Mouse (Mus musculus) CH12.LX (cell line): ENCODE data around the gene Ppef2. TPM values are rescaled to one million over a fixed set of nuclear protein-coding genes. Genes with fewer than 3 reads are reported as not detected.

Source experiments
- DNase-seq: peaks from one replicate; pipeline ENCODE4 v3.0.0-alpha.2; 2013; ENCODE audit errors: extremely low read depth
- H3K27ac ChIP-seq: 2 replicates; pipeline ENCODE4 v1.5.1; 2012; ENCODE audit warnings: low read depth, mild to moderate bottlenecking, control low read depth, moderate library complexity; ENCODE audit not compliant: insufficient read depth
- H3K27me3 ChIP-seq: replicated peaks from 2 replicates; pipeline ENCODE3; 2012; ENCODE audit warnings: inconsistent platforms
- H3K36me3 ChIP-seq, 2 experiments: replicated peaks in 1 of 2; 2 replicates each; pipeline versions ENCODE3 to v1.6.1; 2012; ENCODE audit warnings: inconsistent platforms in 1 of 2, low read length in 1 of 2, mild to moderate bottlenecking in 1 of 2, mixed read lengths in 1 of 2, moderate library complexity in 1 of 2; ENCODE audit not compliant: control insufficient read depth in 1 of 2, insufficient read depth in 1 of 2
- H3K4me1 ChIP-seq, 2 experiments: 2 replicates each; pipeline ENCODE4 v1.6.1; 2012; ENCODE audit warnings: inconsistent platforms in 1 of 2, moderate library complexity in 1 of 2; ENCODE audit not compliant: insufficient read depth in 2 of 2, control insufficient read depth in 1 of 2
- H3K4me2 ChIP-seq: 2 replicates; pipeline ENCODE4 v1.6.1; 2012; ENCODE audit warnings: low read depth, mild to moderate bottlenecking, control low read depth; ENCODE audit not compliant: poor library complexity, insufficient read depth, severe bottlenecking
- H3K4me3 ChIP-seq, 3 experiments: fragments of 150-350 bp in 1 of 3; sonication (generic) in 1 of 3; replicated peaks in 1 of 3; 2 replicates each; pipeline versions ENCODE3 to v1.5.1; 2011 to 2012; ENCODE audit warnings: low read depth in 2 of 3, low read length in 2 of 3, mild to moderate bottlenecking in 2 of 3, moderate library complexity in 2 of 3, control low read depth in 1 of 3, improper control_type of control experiment in 1 of 3, inconsistent platforms in 1 of 3, mixed read lengths in 1 of 3; ENCODE audit not compliant: poor library complexity in 1 of 3
- H3K79me2 ChIP-seq: replicated peaks from 2 replicates; pipeline ENCODE4 v1.6.1; 2012; ENCODE audit warnings: mild to moderate bottlenecking, moderate library complexity; ENCODE audit not compliant: control insufficient read depth, poor library complexity, insufficient read depth, severe bottlenecking; ENCODE audit errors: extremely low read depth
- H3K9ac ChIP-seq: 2 replicates; pipeline ENCODE4 v1.6.1; 2012; ENCODE audit warnings: low read depth, mild to moderate bottlenecking, control low read depth, moderate library complexity; ENCODE audit not compliant: insufficient read depth
- H3K9me3 ChIP-seq: replicated peaks from 2 replicates; pipeline ENCODE3; 2012; ENCODE audit warnings: low read length, inconsistent platforms, mixed read lengths
- CHD1 ChIP-seq: IDR thresholded peaks from 2 replicates; pipeline ENCODE4 v1.6.1; 2012; ENCODE audit warnings: low read depth, low read length, improper control_type of control experiment, inconsistent platforms
- CTCF ChIP-seq, 2 experiments: IDR thresholded peaks in 1 of 2; conservative IDR thresholded peaks in 1 of 2; 2 replicates each; pipeline ENCODE4 v1.5.1; 2011 to 2012; ENCODE audit warnings: low read depth in 2 of 2, low read length in 2 of 2, improper control_type of control experiment in 1 of 2, inconsistent platforms in 1 of 2, mild to moderate bottlenecking in 1 of 2, moderate library complexity in 1 of 2
- ELF1 ChIP-seq: IDR thresholded peaks from 2 replicates; pipeline ENCODE4 v1.6.1; 2014; ENCODE audit warnings: low read depth, mild to moderate bottlenecking, inconsistent platforms, low read length, improper control_type of control experiment
- IRF4 ChIP-seq: IDR thresholded peaks from 2 replicates; pipeline ENCODE4 v1.6.1; 2014; ENCODE audit warnings: low read depth, mild to moderate bottlenecking, inconsistent platforms, low read length, improper control_type of control experiment
- JUN ChIP-seq: IDR thresholded peaks from 2 replicates; pipeline ENCODE4 v1.6.1; 2011; ENCODE audit warnings: low read depth, mild to moderate bottlenecking, low read length, improper control_type of control experiment, moderate library complexity; ENCODE audit not compliant: insufficient read depth
- NELFE ChIP-seq: IDR thresholded peaks from 2 replicates; pipeline ENCODE4 v1.6.1; 2011; ENCODE audit warnings: low read depth, low read length, improper control_type of control experiment
- NRF1 ChIP-seq: IDR thresholded peaks from 2 replicates; pipeline ENCODE4 v1.6.1; 2014; ENCODE audit warnings: low read depth, mild to moderate bottlenecking, inconsistent platforms, low read length, improper control_type of control experiment, moderate library complexity
- POLR2A ChIP-seq: IDR thresholded peaks from 2 replicates; pipeline ENCODE4 v1.6.1; 2011; ENCODE audit warnings: low read depth, mild to moderate bottlenecking, improper control_type of control experiment, low read length
- RAD21 ChIP-seq: IDR thresholded peaks from 2 replicates; pipeline ENCODE4 v1.6.1; 2011; ENCODE audit warnings: low read depth, mild to moderate bottlenecking, low read length, improper control_type of control experiment, moderate library complexity
- RCOR1 ChIP-seq: conservative IDR thresholded peaks from 2 replicates; pipeline ENCODE4 v1.6.1; 2012; ENCODE audit warnings: low read depth, mild to moderate bottlenecking, inconsistent platforms, low read length, improper control_type of control experiment
- SIN3A ChIP-seq: IDR thresholded peaks from 2 replicates; pipeline ENCODE4 v1.6.1; 2012; ENCODE audit warnings: low read length, improper control_type of control experiment, inconsistent platforms
- SMC3 ChIP-seq: IDR thresholded peaks from 2 replicates; pipeline ENCODE4 v1.6.1; 2011; ENCODE audit warnings: low read depth, low read length, improper control_type of control experiment
- TBP ChIP-seq: conservative IDR thresholded peaks from 2 replicates; pipeline ENCODE4 v1.6.1; 2011; ENCODE audit warnings: low read depth, low read length, improper control_type of control experiment
- TCF12 ChIP-seq: IDR thresholded peaks from 2 replicates; pipeline ENCODE4 v1.6.1; 2014; ENCODE audit warnings: low read depth, mild to moderate bottlenecking, inconsistent platforms, low read length, improper control_type of control experiment
- UBTF ChIP-seq: IDR thresholded peaks from 2 replicates; pipeline ENCODE4 v1.6.1; 2012; ENCODE audit warnings: low read depth, mild to moderate bottlenecking, inconsistent platforms, low read length, improper control_type of control experiment, moderate library complexity
- USF1 ChIP-seq: IDR thresholded peaks from 2 replicates; pipeline ENCODE4 v1.6.1; 2014; ENCODE audit warnings: low read depth, mild to moderate bottlenecking, inconsistent platforms, low read length, improper control_type of control experiment
- ZC3H11A ChIP-seq: IDR thresholded peaks from 2 replicates; pipeline ENCODE4 v1.6.1; 2012; ENCODE audit warnings: low read depth, mild to moderate bottlenecking, inconsistent platforms, low read length, improper control_type of control experiment
- ZNF384 ChIP-seq: IDR thresholded peaks from 2 replicates; pipeline ENCODE4 v1.6.1; 2012; ENCODE audit warnings: low read depth, low read length, improper control_type of control experiment, inconsistent platforms
- dilution Hi-C: fragments of 300-500 bp; cut with MboI; formaldehyde crosslinking; loops from 2 replicates; pipeline ENCODE4 v1.14.3; 2020; ENCODE audit warnings: low sequenced_read_pairs; ENCODE audit not compliant: extremely low pct_unique_long_range_greater_than_20kb, extremely low pct_ligation_motif_present
- in situ Hi-C: fragments of 300-500 bp; cut with MboI; formaldehyde crosslinking; loops from 3 replicates; pipeline ENCODE4 v1.14.3; 2019; ENCODE audit warnings: low sequenced_read_pairs, low pct_ligation_motif_present, low pct_unique_long_range_greater_than_20kb, mixed read lengths
- polyA plus RNA-seq: library from polyadenylated mRNA; unstranded; fragments of >175 nt; gene quantifications from 2 replicates; pipeline ENCODE4 v1.2.1, GENCODE M21; 2012; ENCODE audit warnings: low read depth; ENCODE audit not compliant: insufficient read length
- total RNA-seq, 2 experiments: library from RNA; depleted of rRNA; stranded (reverse); fragments of 300-350 nt in 1 of 2; fragments of >200 nt in 1 of 2; gene quantifications; 2 replicates each; pipeline ENCODE4 v1.2.3; 2012 to 2014

Gene Ppef2
- total and polyA plus RNA-seq, 3 experiments, result 14.3 to 48.8 (median 16.5) TPM

GRCm38 (mm10) chr5:92228776-92229175 is 27.3 kb downstream of the Ppef2 start:
- Histone ChIP-seq H3K4me2 (peak overlapping the region; percentile 89), H3K4me1 (peaks cover 12 to 38% of the 10 kb centered on the region in 2 experiments), H3K36me3 (peaks cover 0 to 12% of the 10 kb centered on the region in 2 experiments), H3K9me3 (no peaks in the 10 kb centered on the region), H3K79me2 (no peaks in the 10 kb centered on the region), H3K9ac (peak overlapping the region; percentile 80), H3K4me3 (peak overlapping the region; percentile 56 to 68 (median 62)), H3K27ac (peak overlapping the region; percentile 68), H3K27me3 (no peaks in the 10 kb centered on the region)
- peak; percentile 97 for DNase-seq
- no peak for TF ChIP-seq RCOR1
- no peak for TF ChIP-seq CHD1
- TF ChIP-seq ZC3H11A, result no peak
- TF ChIP-seq JUN, result no peak
- TF ChIP-seq UBTF, result no peak
- peak; percentile 65; the same call in 1 of the 2 replicates for TF ChIP-seq NELFE
- TF ChIP-seq ZNF384, result peak; percentile 83
- no peak for TF ChIP-seq SMC3
- peak; percentile 69 for TF ChIP-seq SIN3A
- TF ChIP-seq TCF12, result peak; percentile 86
- peak; percentile 76 for TF ChIP-seq POLR2A
- peak in 1 of 2 experiments; percentile 55; a peak in 2 of 4 replicates for TF ChIP-seq CTCF (conservative IDR thresholded peaks at IDR 0.05 in 1 of 2, IDR thresholded peaks at IDR 0.05 in 1 of 2; ENCODE audit: low read depth in 2 of 2, low read length in 2 of 2)
- peak; percentile 8 for TF ChIP-seq RAD21
- TF ChIP-seq NRF1, result 0 out of 2 replicates have a peak, but pooled peaks have one; percentile 22
- peak; percentile 85 for TF ChIP-seq TBP
- TF ChIP-seq USF1, result no peak
- in situ Hi-C loops (no loop called here), dilution Hi-C loops (no loop called here)

GRCm38 (mm10) chr5:92227782-92228181 is 28.3 kb downstream of the Ppef2 start:
- peak overlapping the region; percentile 89 for H3K4me2 ChIP-seq
- H3K27ac ChIP-seq, result no peak overlapping the region
- in situ Hi-C loops, result no loop called here
- peaks cover 0 to 12% of the 10 kb centered on the region in 2 experiments for H3K36me3 ChIP-seq
- dilution Hi-C loops, result no loop called here
- peak; percentile 35 for DNase-seq
- no peaks in the 10 kb centered on the region for H3K27me3 ChIP-seq
- peaks cover 12 to 38% of the 10 kb centered on the region in 2 experiments for H3K4me1 ChIP-seq
- H3K4me3 ChIP-seq, result peak overlapping the region; percentile 56 to 68 (median 62)
- TF ChIP-seq ZNF384, result peak; percentile 60
- no peak for TF ChIP-seq IRF4
- TF ChIP-seq CTCF (conservative IDR thresholded peaks at IDR 0.05 in 1 of 2, IDR thresholded peaks at IDR 0.05 in 1 of 2; ENCODE audit: low read depth in 2 of 2, low read length in 2 of 2), result peak in 1 of 2 experiments; percentile 28; a peak in 1 of 4 replicates
- peak; percentile 53 for TF ChIP-seq ELF1
- no peak for TF ChIP-seq JUN
- H3K79me2 ChIP-seq, result no peaks in the 10 kb centered on the region
- no peaks in the 10 kb centered on the region for H3K9me3 ChIP-seq
- peak overlapping the region; percentile 80; the same call in 1 of the 2 replicates for H3K9ac ChIP-seq
